Mouse (Mus musculus) induced T-regulatory cell, adult 2 months (primary cell): ENCODE data around the gene Cadm4.

Experiments used
- DNase-seq: peaks from one replicate; pipeline ENCODE4 v3.0.0-alpha.2; 2012; ENCODE audit warnings: low read depth

Gene Cadm4

DNA sequence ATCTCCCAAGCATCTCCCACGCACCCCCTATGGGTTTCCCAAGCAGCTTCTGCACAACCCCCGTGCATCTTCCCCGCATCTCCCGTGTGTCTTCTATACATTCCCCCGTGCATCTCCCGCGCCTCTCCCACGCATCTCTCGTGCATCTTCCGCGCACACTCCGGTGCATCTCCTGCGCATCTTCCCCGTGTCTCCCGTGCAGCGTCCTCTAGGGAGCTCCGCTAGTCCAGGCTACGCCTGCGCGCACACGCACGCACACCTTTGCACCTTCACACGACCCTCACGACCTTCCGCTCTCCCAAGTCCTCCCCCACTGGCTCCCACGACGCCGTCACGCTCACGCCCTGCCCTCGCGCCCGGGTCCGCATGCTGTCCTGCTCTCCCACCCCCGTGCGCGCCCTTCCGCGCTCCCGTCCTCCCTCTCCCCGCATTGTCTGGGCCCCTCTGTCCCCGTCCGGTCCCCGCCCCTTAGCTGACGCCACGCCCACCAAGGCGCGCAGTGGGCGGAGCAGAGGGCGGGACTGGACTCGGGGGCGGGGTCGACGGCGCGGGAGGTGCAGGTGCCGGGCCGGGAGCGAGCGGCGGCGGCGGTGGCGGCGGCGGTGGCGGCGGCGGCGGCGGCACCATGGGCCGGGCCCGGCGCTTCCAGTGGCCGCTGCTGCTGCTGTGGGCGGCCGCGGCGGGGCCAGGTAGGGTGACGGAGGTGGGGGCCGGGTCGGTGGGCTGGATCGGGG is at the start of gene Cadm4:
Gene Cadm4, plus strand, starts transcription at position 550 of the 734 bp plus-strand sequence.
- DNase-seq: peak; percentile 85

GRCm38 (mm10) chr7:24435305-24435704 is 46.5 kb upstream of the Cadm4 start:
- DNase-seq: no peak

- no peak for DNase-seq
Measured at GRCm38 (mm10) chr7:24437981-24438380, 43.8 kb upstream of the Cadm4 start.

- no peak for DNase-seq
Measured at GRCm38 (mm10) chr7:24439191-24439590, 42.6 kb upstream of the Cadm4 start.

GRCm38 (mm10) chr7:24439891-24440290 is 41.9 kb upstream of the Cadm4 start:
- DNase-seq: peak; percentile 25

DNA sequence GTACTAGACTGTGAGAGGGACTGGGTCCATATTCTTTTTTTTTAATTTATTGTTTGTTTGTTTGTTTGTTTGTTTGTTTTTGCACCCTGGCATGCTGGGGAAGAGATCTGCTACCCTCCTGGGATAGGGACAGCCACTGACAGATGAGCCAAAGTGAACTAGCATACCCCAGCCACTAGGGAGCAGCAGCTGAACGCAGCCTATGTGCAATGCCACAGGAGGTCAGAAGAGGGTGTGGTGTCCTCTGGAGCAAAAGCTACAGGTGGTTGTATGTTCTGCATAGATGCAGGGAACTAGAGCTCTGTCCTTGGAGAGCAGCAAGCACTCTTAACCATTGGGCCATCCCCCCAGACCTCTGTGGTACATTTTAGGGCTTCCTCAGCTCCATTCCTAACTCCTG is 40.0 kb upstream of the Cadm4 start:
- peak; percentile 89 for DNase-seq

GRCm38 (mm10) chr7:24442313-24442712 is 39.5 kb upstream of the Cadm4 start:
- DNase-seq: no peak

GRCm38 (mm10) chr7:24445266-24445926 is 36.4 kb upstream of the Cadm4 start:
- DNase-seq: peak; percentile 33

DNA sequence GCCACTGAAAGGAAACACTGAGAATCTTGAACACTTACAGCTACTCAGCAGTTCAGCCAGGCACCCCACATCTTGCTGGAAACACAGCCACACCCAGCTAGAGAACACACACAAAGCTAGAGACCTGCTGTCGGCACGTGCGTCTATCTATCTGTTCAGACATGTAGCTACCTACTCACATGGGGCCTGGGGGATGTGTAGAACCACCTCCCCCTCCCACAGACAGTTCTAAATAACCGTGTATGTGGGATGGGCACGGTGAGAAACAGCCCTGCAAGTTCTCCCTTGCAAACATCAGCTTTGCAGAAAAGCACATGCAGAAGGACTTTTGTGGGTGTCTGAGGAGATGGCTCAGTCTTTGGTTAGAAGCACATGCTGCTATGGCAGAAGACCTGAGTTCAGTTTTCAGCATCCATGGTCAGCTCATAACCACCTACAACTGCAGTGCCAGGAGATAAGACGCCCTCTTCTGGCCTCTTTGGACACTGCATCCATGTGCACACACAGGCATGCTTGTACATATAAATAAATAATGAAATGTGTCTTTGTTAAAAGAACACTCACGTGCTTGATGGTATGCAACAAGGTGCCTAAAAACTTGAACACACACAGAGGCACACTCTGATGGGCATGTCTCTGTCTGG is 35.0 kb upstream of the Cadm4 start:
- DNase-seq: peak; percentile 49

- peak; percentile 29 for DNase-seq
Measured at GRCm38 (mm10) chr7:24448782-24449517, 32.9 kb upstream of the Cadm4 start.

- peak; percentile 71 for DNase-seq
Measured at GRCm38 (mm10) chr7:24450585-24451017, 31.2 kb upstream of the Cadm4 start.

DNA sequence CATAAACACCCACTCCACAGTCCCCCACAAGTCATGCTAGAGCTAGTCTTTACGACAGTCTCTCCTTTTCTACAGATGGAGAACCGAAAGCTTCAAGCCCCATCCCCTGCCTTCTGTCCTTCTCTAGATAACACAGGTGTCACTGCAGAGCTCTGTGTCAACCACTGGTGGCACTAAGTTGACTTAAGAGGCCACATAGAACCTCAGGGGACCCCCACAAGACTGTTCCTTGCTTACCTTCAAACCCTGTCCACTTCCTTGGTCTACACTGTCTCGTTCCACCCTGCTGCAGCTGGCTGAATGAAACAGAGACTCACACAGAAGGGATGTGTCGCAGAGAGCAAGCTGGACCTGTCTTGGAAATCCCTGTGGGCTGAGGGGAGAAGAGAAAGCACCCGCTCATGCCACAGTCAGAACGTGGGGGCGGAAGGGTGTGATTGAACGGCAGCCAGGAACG is 29.9 kb upstream of the Cadm4 start, which contains the start of gene Irgc1:
Gene Irgc1, minus strand, starts transcription at position 443 of the 457 bp plus-strand sequence.
- DNase-seq: peak; percentile 72

DNA sequence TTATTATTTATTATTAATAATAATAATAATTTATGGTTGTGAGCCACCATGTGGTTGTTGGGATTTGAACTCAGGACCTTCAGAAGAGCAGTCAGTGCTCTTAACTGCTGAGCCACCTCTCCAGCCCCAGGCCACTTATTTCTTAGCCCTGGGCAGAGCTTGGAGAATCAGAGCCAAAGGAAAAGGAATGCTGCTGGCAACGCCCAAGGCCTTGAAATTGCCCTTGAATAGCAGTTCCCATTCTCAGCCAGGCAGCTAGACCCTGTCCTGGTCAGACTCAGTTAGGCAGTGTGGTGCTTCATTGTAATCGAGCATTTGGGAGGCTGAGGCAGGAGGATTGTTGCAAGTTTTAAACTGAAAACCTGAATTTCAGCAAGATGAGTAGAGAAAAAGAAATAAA is 27.6 kb upstream of the Cadm4 start:
- DNase-seq: no peak

GRCm38 (mm10) chr7:24455726-24456125 is 26.1 kb upstream of the Cadm4 start:
- DNase-seq: no peak

DNA sequence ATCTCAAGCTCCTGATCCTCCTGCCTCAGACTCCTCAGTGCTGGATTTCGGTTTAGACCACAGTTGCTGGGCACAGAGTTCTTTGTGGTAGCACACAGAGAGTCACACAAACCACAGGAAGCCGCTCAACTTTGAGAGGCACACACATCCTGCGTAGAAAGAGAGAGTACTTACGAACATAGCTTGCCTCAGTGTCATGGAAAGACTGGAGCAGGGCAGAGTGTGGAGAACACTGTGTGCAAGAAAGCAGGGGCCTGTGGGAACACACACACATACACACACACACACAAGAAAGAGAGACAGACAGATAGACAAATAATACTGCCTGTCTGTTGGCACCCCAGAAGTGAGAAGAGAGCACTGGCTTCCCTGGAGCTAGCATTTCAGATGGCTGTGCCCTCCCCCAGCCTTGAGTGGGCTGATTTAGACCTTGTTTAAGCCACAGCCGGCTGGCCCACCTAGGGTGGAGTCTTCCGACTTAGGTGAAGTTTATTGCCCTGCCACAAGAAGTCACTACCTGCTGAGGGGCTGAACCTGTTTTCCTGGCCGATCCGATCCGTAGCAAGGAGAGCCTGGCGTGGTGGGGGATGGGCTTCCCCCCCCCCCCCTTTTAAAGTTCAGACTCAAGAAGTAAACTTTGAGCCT is 24.0 kb upstream of the Cadm4 start:
- peak; percentile 91 for DNase-seq

- no peak for DNase-seq
Measured at GRCm38 (mm10) chr7:24459440-24459839, 22.4 kb upstream of the Cadm4 start.

- DNase-seq: no peak
Measured at GRCm38 (mm10) chr7:24459843-24460242, 22.0 kb upstream of the Cadm4 start.

DNA sequence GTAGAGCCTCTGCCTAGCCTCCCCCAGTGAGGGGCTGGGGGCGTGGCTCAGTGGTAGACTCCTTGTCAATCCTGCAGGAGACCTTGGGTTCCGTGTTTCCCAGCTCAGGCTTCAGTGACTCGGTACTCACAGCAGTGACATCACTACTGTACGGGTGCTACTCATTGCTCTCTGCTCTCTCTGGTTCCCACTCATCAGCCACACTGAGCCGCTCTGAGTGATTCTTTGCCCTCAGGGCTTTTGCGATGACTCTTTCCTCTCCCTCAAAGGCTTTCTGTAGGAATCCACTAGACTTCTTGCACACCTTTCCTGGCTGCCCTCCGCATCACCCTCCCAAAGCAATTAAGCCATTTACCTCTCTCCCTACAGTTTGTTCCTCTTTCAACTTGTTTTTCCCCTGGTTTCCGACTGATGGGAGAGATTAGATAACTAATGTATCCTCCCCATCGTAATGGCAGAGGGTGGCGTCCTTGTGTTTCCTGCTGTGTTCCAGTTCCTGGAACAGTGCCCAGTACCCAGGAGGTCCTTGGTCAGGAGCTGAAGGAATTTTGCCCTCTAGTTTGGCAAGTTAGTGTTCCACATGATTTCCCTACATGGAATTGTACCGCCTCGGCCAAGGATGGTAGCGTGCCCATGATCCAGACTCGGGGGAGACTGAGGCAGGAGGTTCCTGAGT is 20.3 kb upstream of the Cadm4 start:
- peak; percentile 51 for DNase-seq

- no peak for DNase-seq
Measured at GRCm38 (mm10) chr7:24462388-24463319, 19.2 kb upstream of the Cadm4 start, which contains the start of gene Plaur. Gene Plaur (plus strand): TSS chr7:24462484.

DNA sequence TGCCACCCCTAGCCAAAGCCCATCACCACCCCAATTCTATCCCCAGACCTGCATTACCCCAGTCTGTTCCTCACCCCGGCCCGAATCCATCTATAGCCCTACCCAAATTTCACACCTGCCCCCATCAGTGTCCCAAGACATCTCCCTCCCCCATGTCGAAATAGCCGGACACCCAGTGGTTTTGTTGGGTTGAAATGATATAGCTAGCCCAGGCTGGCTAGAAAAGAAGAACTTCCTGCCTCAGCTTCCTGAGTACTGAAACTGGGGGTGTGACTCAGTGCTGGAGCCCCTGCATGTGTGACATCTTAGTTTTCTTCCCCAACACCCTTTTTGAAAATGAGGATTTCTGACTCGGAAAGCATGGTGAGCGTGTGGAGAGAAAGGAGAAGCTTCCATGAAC is 15.0 kb upstream of the Cadm4 start:
- DNase-seq: no peak
